Mouse (Mus musculus) right cerebral cortex, postnatal 4 days (tissue): Measurements from ENCODE around the gene Fbxo11.

Experiments
- DNase-seq: peaks from one replicate; pipeline ENCODE4 v3.0.0-alpha.2; 2022

The Fbxo11 gene

GRCm38 (mm10) chr17:88065031-88065800, at the start of gene Fbxo11:
Fbxo11 (minus strand) TSS chr17:88065291.
- DNase-seq, result peak; percentile 66

- DNase-seq, result no peak
Measured at GRCm38 (mm10) chr17:88113883-88114229, 48.8 kb upstream of the Fbxo11 start.

GRCm38 (mm10) chr17:88113015-88113882, 48.2 kb upstream of the Fbxo11 start:
- DNase-seq, result no peak

GRCm38 (mm10) chr17:88111865-88112645, 47.0 kb upstream of the Fbxo11 start:
- no peak for DNase-seq

- DNase-seq, result no peak
Measured at GRCm38 (mm10) chr17:88111081-88111796, 46.1 kb upstream of the Fbxo11 start.

- DNase-seq, result no peak
Measured at GRCm38 (mm10) chr17:88107708-88108107, 42.6 kb upstream of the Fbxo11 start.

- DNase-seq, result no peak
Measured at GRCm38 (mm10) chr17:88106365-88106764, 41.3 kb upstream of the Fbxo11 start.

- no peak for DNase-seq
Measured at GRCm38 (mm10) chr17:88102597-88102996, 37.5 kb upstream of the Fbxo11 start.

- DNase-seq, result no peak
Measured at GRCm38 (mm10) chr17:88098181-88098852, 33.2 kb upstream of the Fbxo11 start.

- no peak for DNase-seq
Measured at GRCm38 (mm10) chr17:88097543-88097942, 32.5 kb upstream of the Fbxo11 start.

GRCm38 (mm10) chr17:88096809-88097399, 31.8 kb upstream of the Fbxo11 start:
- no peak for DNase-seq

GRCm38 (mm10) chr17:88095517-88096198, 30.6 kb upstream of the Fbxo11 start:
- no peak for DNase-seq

- no peak for DNase-seq
Measured at GRCm38 (mm10) chr17:88094327-88094726, 29.2 kb upstream of the Fbxo11 start.

- DNase-seq, result no peak
Measured at GRCm38 (mm10) chr17:88093798-88094197, 28.7 kb upstream of the Fbxo11 start.

- DNase-seq, result no peak
Measured at GRCm38 (mm10) chr17:88085976-88086375, 20.9 kb upstream of the Fbxo11 start.

GRCm38 (mm10) chr17:88081446-88081845, 16.4 kb upstream of the Fbxo11 start:
- no peak for DNase-seq

GRCm38 (mm10) chr17:88079771-88080170, 14.7 kb upstream of the Fbxo11 start:
- DNase-seq, result no peak

- no peak for DNase-seq
Measured at GRCm38 (mm10) chr17:88072047-88072446, 7.0 kb upstream of the Fbxo11 start.

GRCm38 (mm10) chr17:88068024-88068719, 3.1 kb upstream of the Fbxo11 start:
- no peak for DNase-seq

- DNase-seq, result no peak
Measured at GRCm38 (mm10) chr17:88067202-88067901, 2.3 kb upstream of the Fbxo11 start.
